Mouse (Mus musculus): ENCODE measurements around the gene Gpr82.

Gene Gpr82

DNA sequence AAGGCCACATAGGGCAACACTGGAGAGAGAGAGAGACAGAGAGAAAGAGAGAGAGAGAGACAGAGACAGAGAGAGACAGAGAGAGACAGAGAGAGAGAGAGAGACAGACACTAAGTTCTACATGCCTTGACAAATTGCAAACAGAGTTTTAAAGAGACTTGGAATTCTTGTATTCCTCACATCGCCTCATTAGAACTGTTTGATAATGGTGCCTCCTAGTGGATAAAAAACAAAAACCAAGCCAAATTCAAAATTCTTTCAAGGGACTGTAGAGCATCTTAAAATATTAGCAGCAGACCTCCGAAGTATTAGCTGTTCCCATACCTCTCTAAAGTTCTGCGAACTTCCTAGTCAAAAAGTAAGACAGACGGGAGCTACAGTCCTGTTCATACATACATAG, 30.7 kb downstream of the Gpr82 start:
- DNase-seq (ENCODE audit: low spot score in 2 of 2) = no peak

DNA sequence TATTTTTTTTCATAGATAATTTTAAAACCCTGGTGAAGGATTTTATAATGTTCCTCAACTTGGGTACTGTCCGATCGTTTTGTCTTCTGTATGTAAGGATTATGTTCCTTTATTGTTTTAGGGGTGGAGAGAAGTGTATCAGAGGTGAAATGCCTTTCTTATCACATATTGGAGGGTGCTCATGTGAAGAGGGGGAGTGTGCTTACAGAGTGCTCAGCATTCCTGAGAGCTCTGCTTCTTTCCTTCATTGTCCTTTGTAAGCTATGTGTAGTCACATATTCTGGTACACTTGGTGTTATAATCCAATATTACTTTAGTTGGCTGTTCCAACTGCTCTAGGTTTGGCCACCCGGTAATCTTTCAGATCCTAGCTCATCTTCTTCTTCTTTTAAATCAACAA, 39.5 kb downstream of the Gpr82 start:
- no peak for DNase-seq (ENCODE audit: low spot score in 2 of 2)

DNA sequence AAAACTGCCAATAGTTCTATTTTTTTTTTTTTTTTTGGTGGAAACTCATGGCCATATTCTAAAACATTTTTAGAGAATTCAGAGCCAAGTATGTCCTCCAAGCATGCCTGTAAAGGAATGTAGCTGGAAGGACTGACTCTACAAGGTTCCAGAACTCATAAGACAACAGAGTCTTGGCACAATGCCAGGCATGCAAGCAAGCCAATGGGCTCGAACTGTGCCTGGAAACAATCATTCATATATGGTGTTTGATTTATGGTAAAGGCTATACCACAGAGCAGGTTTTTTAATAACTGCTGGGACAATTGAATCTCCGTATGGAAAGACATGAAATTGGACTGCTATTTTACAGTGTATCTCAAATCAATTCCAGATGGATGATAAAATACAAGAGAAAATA, 43.9 kb downstream of the Gpr82 start:
- no peak for DNase-seq (ENCODE audit: low spot score in 2 of 2)

DNA sequence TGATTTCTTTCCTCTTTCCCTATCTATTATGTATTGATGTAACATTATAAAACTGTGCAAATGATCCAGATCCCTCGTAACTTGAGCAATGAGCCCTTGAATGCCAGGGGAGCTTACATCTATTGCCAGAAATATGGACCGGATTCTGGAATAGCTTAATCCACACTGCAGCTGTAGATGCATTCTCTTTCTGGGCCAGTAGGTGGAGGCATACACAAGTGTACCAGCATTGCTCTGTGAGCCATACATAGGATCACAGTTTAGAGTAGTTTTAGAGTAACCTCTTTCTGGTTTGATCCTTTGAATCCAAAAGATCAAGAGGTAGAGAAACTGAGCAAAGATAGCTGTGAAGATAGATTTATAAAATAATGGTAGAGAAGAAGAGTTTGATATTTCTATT, 49.0 kb downstream of the Gpr82 start:
- peak; percentile 6 to 80 for DNase-seq (ENCODE audit: low spot score in 2 of 2)

All from left cerebral cortex, adult 9 months (tissue).